Mouse (Mus musculus) frontal cortex, postnatal 36 days (tissue): ENCODE results near the gene Mybpc2.

Experiments used
- DNase-seq, 2 experiments: peaks; one replicate each; pipeline ENCODE4 v3.0.0; 2022; ENCODE audit warnings: low spot score in 2 of 2

Gene Mybpc2

GRCm38 (mm10) chr7:44485572-44486195 is 38.8 kb downstream of the Mybpc2 start:
- no peak for DNase-seq

DNA sequence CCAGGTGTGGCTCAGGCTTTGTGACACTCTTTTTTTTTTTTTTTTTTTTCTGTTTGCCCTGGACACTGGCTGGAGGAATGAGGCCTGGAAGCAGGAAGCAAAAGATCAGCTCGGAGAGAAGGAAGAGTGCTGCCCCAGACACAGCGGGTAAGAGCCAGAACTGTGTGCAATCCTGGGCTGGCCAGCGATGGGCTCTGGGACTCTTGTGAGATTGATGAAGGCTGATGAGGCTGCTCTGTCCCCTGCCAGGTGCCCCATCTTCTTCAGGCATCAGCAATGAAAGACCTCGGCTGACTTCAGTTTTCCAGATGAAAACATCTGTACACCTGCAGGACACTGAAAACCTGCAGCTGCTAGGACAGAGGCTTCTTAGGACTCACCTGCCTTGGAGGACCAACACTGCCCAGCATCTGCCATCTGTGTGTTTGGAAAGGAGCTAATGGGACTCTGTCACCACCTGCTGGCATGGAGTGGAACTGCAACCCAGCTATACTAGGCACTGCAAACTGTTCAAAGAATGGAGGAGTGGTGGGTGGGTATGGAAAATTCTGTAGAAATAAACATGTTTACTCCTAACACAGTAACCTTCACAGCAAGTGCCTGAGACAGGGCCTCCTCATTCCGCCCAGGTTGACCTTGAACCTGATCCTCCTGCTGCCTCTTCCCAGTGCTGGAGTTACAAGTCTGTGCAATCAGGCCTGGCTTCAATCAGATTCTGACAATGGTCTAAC is 39.5 kb downstream of the Mybpc2 start:
- DNase-seq = peak; percentile 87 to 88

DNA sequence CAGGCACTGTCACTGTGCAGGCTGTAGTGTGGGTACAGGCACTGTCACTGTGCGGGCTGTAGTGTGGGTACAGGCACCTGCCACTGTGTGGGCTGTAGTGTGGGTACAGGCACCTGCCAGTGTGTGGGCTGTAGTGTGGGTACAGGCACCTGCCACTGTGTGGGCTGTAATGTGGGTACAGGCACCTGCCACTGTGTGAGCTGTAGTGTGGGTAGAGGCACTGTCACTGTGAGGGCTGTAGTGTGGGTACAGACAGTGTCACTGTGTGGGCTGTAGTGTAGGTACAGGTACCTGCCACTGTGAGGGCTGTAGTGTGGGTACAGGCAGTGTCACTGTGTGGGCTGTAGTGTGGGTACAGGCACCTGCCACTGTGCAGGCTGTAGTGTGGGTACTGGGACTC is 40.3 kb downstream of the Mybpc2 start:
- no peak for DNase-seq

- no peak for DNase-seq
Measured at GRCm38 (mm10) chr7:44482836-44483435, 41.5 kb downstream of the Mybpc2 start.

DNA sequence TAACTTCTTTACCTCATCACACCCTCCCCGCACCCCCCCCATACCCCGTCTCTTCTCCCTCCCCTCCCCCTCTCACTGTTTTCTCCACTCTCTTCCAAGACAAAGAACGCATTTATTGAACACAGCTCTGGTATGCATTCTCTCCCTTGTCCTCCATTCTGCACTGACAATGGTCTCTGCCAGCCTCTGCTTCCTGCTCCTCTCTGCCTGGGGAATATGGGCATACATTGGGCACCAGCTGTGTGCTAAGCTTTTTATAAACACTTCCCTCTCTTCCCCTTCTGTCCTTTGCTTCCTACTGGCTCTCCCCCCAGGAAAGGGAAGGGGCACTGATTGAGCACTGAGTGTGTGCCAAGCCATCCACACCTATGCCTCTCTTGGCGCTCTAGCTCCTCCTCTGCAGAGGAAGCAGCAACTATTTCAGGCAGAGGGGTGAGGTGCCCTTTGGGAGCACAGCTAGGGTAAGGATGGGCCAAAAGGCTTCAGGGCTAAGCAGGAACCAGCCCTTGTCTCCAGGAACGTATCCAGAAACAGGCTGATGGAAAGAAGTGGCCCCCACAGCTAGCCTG is 49.3 kb downstream of the Mybpc2 start:
- DNase-seq = no peak

- peak in 1 of 2 experiments; percentile 70 for DNase-seq
Measured at GRCm38 (mm10) chr7:44474419-44474818, 50.0 kb downstream of the Mybpc2 start.

DNA sequence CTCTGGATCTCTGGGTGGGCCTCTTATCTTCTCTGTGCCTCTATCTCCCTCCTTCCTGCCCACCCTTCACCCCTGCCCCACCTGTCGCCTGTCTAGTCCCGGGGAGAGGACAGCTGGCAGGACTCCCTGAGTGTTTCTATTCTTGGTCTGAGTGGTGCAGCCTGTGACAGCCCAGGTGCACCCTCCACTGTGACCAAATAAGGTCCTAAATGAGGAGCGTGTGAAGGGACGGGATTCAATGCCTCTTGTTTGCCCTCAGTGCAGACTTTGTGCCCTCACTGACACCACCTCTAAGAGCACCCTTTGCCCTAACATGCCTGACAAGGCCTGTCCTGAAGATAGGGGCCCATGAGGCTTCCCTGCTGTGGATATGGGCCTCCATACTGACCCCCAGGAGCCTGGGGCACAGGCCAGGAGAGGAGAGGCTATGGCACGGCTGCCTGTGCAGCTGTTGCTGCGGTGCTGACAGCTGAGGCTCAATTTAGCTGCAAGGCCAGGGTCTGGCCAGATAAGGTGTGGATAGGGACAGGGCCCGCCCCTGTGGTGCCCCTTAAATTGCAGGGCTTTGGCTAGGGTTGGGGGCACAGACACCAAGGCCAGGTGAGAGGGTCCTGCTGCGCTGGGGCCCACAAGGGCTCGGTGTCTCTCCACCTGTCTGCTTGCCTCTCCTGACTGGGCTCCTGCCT is 51.4 kb downstream of the Mybpc2 start:
- DNase-seq = no peak

- DNase-seq = no peak
Measured at GRCm38 (mm10) chr7:44472558-44472885, 51.9 kb downstream of the Mybpc2 start.

DNA sequence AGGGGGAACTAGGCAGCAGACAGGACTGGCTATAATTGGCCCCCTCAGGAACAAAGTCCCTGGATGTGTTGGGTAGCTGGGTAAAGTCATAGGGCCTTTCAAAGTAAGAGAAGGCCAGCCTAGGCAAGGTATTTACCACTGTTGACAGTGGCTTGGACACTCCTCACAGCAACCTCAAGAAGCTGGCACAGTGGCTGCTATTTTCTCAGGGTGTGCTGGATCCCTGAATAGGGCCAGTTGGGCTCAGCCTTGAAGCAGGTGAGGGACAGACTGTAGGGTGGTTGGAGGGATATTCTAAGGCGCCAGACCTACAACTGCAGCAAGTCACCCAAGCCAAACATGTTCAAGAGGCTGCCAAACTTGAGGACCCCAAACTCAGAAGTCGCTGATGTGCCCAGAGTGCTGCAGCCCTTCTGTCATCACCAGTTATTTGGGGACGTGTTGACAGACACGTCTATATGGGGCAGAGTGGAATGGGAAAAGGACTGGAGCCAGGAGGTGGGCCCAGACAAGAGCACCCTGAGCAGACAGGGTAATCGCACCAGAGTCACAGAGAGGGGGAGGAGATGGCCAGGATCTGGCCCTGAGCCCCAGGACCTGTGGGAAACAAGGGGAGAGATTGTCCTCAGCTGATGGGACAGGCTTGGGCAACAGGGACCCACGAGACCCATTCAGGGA is 52.4 kb downstream of the Mybpc2 start:
- no peak for DNase-seq

- DNase-seq = no peak
Measured at GRCm38 (mm10) chr7:44470696-44471612, 53.5 kb downstream of the Mybpc2 start.

DNA sequence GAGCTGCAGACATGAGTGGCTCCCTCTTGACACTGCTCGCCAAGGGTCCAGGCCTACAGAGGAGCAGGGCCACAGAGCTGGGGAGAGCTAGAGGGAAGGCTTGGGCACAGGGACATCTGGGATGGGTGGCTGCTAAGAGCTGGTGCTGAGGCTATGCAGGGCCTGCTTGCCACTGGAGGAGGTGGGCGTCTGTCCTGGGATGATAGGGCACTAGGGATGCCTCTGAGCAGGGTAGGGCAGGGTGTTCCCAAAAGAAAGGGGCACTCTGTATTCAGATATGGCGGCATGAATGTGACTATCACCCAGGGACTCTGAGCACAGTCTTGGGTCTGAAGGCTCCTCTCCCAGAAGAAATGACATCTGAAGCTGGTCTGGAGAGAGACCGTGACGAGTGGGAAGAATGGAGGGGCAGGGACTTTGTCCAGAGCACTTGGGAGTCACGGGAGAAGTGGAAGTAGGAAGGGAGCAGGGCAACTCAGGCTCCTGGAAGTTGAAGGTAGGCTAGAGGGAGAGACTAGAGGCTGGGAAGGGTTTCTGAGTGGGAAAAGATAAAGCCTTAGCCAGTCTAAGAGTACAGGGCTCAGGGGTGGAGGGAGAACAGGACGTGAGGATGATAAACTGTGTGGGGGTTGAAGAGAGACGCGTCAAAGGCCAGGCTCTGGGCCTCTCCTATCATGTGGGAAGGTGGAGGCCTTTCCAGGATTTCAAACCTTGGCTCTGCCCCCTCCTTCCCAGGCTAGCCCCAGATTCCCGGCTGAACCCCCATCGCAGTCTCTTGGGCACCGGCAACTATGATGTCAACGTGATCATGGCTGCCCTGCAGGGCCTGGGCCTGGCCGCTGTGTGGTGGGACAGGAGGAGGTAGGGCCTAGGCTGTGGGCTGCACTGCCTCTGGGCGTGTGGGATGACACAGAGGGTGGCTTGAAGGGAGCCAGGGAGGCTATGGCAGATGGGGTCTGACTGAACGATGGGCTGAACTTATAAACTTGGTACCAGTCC is 54.5 kb downstream of the Mybpc2 start:
- no peak for DNase-seq

DNA sequence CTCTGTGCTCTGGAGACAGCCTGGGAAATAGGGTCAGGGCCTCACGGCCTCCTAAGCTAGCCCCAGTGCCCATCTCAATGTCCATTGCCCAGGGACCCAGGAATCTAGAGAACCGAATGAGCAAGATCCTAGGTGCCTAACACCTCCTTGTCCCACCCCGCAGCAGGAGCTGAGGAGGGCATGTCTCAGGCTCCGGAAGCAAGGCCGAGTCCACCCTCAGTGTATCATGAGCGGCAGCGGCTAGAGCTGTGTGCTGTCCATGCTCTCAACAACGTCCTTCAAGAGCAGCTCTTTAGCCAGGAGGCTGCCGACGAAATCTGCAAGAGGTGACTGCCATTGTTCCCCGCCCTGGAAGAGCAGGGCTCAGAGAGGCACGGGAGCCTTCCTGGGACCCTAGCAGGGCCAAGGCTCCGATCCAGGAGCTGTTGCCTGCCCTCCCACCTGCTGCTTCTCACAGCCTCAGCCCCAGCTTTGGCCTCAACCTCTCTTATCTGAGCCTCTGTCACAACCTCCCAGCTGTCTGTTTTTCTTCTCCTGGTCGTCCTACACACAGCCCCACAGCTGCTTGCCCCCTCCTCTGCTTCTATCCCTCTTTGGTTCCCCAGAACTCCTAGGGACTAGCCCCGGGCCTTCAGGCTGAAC is 55.7 kb downstream of the Mybpc2 start:
- no peak for DNase-seq

GRCm38 (mm10) chr7:44467811-44468411 is 56.5 kb downstream of the Mybpc2 start, which contains the start of gene Josd2:
Josd2 (plus strand) TSS chr7:44467980.
- peak; percentile 96 to 98 for DNase-seq

DNA sequence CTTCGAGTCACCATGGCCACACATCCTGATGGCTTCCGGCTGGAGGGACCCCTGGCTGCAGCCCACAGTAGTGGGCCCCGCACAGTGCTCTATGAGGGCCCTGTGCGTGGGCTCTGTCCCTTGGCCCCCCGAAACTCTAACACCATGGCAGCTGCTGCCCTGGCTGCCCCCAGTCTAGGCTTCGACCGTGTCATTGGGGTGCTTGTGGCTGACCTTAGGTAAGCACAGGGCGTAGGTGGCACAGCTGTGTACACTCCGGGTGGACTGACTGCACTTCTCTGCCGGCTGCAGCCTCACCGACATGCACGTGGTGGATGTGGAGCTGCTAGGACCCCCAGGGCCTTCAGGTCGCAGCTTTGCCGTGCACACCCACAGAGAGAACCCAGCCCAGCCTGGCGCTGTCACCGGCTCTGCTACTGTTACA is 57.6 kb downstream of the Mybpc2 start:
- DNase-seq = no peak

DNA sequence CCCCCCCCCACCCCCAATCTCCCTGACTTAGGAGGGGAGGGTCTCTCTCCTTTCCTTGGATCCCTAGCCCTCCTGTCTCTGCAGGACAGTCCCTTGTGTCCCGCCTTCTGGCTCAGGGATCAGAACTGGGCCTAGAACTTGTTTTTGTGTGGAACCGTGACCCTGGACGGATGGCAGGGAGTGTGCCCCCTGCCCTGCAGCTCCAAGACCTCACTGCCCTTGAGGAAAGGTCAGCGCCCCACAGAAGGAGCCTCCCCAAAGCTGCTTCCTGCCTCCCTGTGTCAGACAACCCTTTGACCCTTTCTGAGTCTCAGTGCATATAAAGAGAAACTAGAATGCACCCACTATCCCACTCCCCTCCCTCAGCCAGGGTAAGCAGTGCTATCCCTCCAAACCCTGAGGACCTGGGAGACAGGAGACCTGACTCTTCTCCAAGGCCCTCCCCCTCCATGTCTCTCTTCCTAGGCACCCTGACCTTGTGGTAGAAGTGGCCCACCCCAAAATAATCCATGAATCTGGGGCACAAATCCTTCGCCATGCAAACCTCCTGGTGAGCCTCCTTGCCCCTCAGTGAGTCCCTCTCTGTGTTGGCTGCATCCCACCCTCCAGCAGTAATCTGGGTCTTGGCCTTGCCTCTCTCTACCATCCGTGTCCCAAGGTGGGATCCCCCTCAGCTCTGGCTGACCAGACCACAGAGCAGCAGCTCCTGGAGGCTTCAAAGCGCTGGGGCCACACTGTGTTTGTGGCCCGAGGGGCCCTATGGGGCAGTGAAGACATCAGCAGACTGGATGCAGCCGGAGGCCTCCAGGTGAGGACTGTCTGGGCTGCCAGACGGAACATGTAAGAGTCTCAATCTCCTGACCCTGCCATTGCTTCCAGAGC is 58.2 kb downstream of the Mybpc2 start:
- no peak for DNase-seq

- no peak for DNase-seq
Measured at GRCm38 (mm10) chr7:44465111-44465510, 59.3 kb downstream of the Mybpc2 start, which contains the start of gene Aspdh. Aspdh (plus strand) TSS chr7:44465391.

GRCm38 (mm10) chr7:44464511-44464910 is 59.9 kb downstream of the Mybpc2 start:
- DNase-seq = peak in 1 of 2 experiments; percentile 86
